Mouse (Mus musculus) brown adipose tissue, adult 24 weeks (tissue): ENCODE data around the gene Zkscan16. TPM values are rescaled to one million over a fixed set of nuclear protein-coding genes. Genes with fewer than 3 reads are reported as not detected.

ENCODE experiments used
- H3K27ac ChIP-seq: fragments of 200-500 bp; replicated peaks from 2 replicates; pipeline ENCODE4 v1.5.1; 2012; ENCODE audit warnings: low read depth, mild to moderate bottlenecking, low read length
- H3K4me1 ChIP-seq: fragments of 200-500 bp; 2 replicates; pipeline ENCODE4 v1.6.1; 2012; ENCODE audit warnings: low read length, mixed read lengths; ENCODE audit not compliant: control insufficient read depth, insufficient read depth, insufficient read length
- H3K4me3 ChIP-seq: fragments of 200-500 bp; 2 replicates; pipeline ENCODE4 v1.5.1; 2012; ENCODE audit warnings: low read depth, mild to moderate bottlenecking, low read length, moderate library complexity; ENCODE audit not compliant: insufficient read depth
- polyA plus RNA-seq: library from polyadenylated mRNA; stranded (reverse); fragments of >200 nt; gene quantifications from 2 replicates; pipeline ENCODE4 v1.2.4, GENCODE M21; 2012; ENCODE audit not compliant: missing spikeins, insufficient read depth, insufficient read length

Zkscan16 gene
- not detected in 2 replicates for polyA plus RNA-seq

DNA sequence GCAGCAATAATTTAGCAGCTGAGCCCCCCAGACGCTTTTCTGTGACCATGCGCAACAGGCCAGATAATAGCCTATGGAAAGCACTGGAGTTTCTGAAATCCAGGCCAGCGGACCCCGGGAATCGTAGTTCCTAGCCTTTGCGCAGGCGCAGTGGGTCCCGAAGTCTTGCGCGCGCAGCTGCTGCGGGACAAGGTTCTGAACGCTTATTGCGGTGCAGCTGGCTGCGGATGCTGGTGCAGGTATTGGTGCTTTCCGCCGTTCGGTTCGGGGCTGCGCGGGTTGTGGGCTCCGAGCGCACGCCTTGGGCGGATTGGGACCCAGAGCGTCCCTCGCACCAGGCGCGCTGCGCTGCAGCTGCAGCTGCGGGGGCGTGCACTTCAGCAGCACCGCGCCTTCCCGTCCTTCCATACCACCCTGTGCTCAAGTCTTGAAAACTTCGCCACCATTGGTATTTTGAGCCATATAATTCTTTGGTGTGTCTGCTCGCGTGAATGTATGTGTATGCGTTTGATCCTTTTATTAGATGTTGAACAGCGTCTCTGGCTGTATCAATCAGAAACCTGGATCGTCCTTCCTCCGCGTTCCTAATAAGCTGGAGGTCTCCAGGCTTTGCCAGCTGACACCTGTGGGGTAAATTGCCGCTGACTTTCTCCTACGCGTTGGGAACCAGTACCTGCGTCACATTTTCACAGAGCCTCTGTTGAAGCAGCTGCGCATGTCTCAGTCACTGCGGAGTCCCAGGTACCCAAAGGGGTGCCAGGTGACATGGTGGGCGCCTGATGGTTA, at the start of gene Zkscan16:
Gene Zkscan16, plus strand, starts transcription at position 209 of the 786 bp plus-strand sequence.
- no peaks in the 10 kb centered on the region for H3K4me1 ChIP-seq
- peak within 1 kb of the TSS; percentile 71 for H3K4me3 ChIP-seq
- H3K27ac ChIP-seq, result no peak within 1 kb of the TSS

DNA sequence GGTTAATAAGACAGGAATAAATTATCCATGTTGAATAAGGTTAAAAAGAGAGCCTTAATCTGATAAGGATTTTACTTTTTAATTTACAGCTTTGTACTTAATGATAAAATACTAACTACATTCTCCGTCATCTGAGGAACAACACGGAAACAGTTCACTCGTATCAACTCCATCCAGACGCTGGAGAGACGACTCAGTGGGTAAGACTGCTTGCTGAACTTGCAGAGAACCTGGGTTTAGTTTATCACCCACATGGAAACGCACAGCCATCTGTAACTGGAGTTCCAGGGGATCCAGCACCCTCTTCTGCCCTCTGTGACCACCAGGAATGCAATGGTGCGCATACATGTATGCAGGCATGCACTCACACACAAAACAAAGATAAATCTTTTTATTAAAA, 49.0 kb upstream of the Zkscan16 start:
- Histone ChIP-seq H3K4me3 (no peak overlapping the region), H3K27ac (no peak overlapping the region), H3K4me1 (peaks cover 2% of the 10 kb centered on the region)

DNA sequence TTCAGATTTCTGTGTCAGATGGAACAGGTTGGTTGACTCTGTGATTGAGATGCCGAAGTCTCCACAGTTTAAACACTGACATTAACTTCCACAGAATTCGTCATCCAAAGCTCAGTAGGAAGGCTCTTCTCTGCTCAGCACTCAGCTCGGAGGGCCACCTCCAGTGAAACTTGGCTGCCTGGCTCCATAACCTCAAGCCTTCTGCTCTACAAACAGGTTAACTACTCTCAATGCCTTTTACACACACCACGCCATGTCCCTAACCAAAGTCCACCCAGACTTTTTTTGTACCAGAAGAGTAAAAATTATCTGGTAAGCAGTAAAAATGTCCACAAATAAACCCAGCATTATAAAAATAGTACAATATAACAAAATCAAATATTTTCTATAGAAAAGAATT, 46.0 kb upstream of the Zkscan16 start:
- Histone ChIP-seq H3K27ac (no peak overlapping the region), H3K4me3 (no peak overlapping the region), H3K4me1 (peaks cover 2% of the 10 kb centered on the region)

DNA sequence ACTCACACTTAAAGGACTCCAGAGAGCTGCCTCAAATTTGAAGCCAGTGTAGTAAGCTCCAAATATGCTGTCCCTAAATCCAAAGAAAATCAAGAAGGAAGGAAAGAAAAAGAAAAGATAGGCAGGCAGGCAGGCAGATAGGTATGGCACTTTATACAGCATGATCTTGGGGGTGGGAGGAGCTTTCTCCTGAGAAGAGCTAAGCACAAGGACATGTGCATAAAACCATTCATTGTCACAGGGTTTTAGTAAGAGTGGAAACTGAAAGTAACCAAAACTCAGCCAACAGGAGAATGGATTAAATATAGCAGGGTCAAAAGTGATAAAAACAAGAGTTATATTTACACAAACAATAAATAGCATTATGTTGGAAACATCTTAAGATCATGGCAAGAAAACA, 45.1 kb upstream of the Zkscan16 start:
- H3K4me1 ChIP-seq, result peaks cover 2% of the 10 kb centered on the region
- no peak overlapping the region for H3K27ac ChIP-seq
- no peak overlapping the region for H3K4me3 ChIP-seq

DNA sequence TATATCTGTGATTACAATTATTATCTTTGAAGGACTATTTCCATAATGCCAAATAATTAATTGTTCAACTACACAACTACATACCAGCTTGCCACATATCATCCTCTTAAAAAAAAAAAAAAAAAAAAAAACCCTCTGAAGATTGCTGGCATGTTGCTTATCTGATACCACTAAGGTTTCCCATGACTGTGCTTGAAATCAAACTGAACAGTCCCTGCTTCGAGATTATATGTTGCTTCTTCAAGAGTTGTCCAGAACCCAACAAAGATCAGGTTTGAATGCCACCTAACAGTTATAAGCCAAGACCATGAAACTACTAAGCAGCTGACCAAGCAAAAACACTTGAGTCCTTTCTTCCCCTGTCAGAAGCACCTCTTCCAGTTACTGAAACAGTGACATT, 36.0 kb upstream of the Zkscan16 start:
- H3K27ac ChIP-seq, result no peak overlapping the region
- H3K4me1 ChIP-seq, result peaks cover 7% of the 10 kb centered on the region; the same call in 1 of the 2 replicates
- no peak overlapping the region for H3K4me3 ChIP-seq

DNA sequence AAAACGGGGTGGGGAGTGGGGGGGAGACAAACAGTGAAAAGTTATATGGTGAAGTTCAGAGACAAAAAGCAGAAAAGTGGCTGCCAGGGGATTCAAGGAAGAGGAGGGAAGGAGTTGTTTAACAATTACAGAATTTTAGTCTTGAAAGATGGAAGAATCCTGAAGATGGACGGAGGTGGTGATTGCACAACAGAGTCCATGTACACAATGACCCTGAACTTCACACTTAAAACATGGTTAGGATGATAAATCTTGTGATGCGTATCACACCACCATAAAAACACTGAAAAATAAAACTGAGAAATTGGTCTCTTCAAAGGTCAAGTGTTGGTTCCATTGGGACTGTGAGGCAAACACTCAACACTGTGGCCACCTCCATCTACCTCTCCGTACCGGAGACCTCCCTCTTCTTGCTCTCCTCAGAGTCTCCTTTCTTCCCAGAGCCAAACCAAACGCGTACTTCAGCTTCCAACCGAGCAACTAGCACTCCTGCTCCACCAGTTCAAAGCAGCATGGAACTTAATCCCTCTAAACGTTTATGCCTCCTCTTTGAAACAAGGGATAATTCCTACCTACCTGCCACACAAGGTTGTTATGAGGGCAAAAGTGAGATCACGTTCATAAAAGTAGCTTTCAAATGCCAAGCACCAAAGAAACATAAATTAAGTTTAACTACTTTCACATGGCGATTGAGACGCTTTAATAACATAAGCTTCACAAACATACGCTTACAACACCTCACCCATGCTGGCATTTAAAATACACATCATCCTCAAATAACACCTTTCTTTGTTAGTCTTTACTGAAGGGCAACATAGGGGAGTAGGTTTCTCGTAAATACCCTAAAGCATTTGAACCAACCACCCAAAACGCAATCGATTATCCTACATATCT, 33.0 kb upstream of the Zkscan16 start:
- Histone ChIP-seq H3K27ac (peak overlapping the region; percentile 92; the same call in 1 of the 2 replicates), H3K4me1 (peaks cover 5% of the 10 kb centered on the region; the same call in 1 of the 2 replicates), H3K4me3 (peak overlapping the region; percentile 88)

DNA sequence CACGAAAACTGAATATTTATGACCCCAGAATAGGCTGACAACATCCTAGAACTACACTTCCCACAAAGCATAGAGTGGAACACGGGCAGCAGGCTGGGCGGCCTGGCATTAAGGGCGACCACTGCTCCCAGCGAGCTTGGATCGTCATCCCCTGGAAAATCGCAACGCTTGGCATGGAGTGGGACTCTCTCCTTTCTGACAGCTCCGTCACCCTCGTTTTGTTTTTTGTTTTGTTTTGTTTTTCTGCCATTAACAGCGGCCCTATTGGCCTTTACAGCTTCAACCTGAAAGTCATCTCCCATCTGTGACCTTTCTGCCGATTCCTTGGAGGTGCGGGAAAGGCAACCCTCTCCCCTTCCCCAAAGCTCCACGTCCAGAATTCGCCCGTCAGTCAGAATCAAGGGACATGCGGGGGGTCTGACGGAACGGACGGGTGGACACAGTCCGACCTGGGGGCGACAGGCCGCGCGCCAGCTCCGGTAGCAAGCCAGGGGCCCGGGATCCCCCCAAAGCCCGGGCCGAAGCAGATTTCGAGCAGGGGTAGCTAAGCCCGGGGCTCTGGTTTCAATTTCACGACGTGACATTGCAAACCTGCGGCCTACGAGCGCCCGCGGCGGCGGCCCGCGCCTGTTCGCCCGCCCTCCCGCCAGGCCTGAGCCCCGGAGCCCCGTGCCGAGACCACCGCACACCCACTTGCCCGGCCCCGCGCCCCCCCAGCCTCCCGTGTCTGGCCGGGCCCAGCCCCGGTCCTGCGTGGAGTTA, 32.2 kb upstream of the Zkscan16 start:
- H3K27ac ChIP-seq, result peak overlapping the region; percentile 92
- H3K4me3 ChIP-seq, result peak overlapping the region; percentile 88
- peaks cover 5% of the 10 kb centered on the region; the same call in 1 of the 2 replicates for H3K4me1 ChIP-seq

DNA sequence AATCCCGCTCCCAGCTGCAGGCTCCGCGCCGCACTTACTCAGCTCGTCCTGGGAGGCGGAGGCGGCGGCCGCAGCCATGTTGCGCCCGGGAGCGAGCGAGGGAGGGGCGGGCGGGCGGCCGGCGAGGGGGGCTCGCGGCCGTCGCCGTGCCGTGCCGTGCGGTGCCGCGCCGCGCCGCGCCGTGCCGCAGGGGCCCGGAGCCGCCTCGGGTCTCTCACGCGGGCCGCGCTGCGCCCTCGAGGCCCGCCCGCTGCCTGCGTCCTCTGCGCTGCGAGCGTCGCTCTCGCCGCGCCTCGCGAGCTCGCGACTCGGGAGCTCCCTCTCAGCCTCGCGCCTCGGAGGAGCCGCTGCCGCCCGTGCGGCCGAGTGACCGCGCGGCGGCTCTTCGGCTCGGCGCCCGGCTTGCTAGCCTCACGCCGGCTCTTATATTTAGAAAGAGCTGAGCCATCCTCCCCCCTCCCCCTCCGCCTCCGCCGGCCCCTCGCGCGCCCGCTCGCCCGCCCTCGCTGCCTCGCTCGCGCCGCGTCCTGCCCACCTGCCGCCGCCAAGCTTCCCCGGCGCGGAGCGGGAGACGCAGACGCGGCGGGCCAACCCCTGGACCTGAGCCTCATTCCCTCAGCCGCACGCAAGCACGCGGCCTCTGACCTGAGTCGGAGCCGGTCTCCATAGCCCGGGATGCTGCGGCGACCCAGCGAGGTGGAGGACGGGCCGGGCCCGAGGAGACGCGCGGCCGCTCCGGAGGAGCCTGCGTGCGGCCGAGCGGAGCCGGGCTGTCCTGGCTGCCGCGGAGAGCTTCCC, 31.4 kb upstream of the Zkscan16 start:
- Histone ChIP-seq H3K27ac (peak overlapping the region; percentile 92), H3K4me3 (peak overlapping the region; percentile 88), H3K4me1 (peaks cover 5% of the 10 kb centered on the region; the same call in 1 of the 2 replicates)

DNA sequence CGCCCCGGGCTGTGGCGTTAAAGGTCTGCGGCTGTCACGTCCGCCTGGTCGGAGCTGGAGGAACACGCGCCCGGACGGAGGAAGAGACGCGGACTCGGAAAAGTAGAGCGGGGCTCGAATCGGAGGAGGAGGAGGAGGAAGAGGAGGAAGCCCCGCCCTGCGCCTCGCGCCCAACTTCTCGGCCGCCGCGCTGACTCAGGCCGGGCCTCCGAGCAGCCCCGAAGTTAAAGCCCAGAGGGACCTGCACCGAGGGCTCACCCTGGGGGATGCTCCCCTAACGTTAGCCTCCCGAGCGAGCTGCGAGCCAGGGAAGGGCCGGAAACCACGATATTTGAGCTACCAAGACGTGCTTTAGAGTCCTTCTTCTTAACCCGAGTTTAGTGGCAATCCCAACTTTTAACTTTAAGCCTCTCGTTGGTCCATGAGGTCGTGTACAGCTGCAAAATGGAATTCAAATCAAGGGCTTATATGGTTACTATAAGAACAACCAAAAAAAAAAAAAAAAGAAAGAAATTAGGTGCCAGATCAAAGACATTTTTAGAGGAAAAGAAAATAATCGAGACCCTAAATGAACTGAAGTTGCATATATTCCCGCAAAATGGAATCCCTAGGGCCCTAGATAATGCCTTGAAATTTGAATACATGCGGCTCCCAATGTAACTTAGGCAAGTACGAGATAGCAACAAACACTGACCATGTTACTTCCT, 30.6 kb upstream of the Zkscan16 start, which contains the start of gene Ecpas:
Gene Ecpas, minus strand, starts transcription at position 121 of the 707 bp plus-strand sequence.
- H3K27ac ChIP-seq, result peak within 1 kb of the TSS; percentile 92
- peak within 1 kb of the TSS; percentile 88 for H3K4me3 ChIP-seq
- peaks cover 5% of the 10 kb centered on the region; the same call in 1 of the 2 replicates for H3K4me1 ChIP-seq

DNA sequence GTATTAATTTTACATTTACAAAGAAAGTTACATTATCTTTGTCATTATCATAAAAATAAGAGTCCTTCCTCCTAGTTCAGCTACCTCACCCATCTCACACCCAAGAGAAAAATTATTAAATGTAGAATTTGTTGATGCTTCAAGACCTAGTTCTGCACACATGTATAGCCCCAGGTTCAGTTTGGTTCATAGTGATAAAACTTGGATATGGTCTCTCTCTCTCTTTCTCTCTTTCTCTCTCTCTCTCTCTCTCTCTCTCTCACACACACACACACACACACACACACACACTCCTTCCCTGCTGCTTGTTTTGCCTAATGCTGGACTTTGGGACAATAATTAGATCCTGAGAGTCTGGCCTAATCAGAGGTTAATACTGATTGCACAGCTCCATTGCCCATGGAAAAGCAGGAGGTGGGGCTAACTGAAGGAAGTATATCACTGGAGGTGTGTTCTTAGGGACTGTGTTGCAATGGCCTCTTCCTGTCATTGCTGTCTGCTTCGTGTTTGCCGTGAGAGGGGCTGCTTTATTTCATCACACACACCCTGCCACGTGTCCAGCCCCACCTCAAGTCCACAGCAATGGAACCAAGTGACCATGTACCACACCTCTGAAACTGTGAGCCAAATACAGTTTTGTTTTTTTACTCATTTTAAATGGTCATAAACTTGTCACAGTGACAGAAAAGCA, 29.9 kb upstream of the Zkscan16 start:
- Histone ChIP-seq H3K4me3 (no peak overlapping the region), H3K27ac (no peak overlapping the region), H3K4me1 (peaks cover 5% of the 10 kb centered on the region; the same call in 1 of the 2 replicates)

DNA sequence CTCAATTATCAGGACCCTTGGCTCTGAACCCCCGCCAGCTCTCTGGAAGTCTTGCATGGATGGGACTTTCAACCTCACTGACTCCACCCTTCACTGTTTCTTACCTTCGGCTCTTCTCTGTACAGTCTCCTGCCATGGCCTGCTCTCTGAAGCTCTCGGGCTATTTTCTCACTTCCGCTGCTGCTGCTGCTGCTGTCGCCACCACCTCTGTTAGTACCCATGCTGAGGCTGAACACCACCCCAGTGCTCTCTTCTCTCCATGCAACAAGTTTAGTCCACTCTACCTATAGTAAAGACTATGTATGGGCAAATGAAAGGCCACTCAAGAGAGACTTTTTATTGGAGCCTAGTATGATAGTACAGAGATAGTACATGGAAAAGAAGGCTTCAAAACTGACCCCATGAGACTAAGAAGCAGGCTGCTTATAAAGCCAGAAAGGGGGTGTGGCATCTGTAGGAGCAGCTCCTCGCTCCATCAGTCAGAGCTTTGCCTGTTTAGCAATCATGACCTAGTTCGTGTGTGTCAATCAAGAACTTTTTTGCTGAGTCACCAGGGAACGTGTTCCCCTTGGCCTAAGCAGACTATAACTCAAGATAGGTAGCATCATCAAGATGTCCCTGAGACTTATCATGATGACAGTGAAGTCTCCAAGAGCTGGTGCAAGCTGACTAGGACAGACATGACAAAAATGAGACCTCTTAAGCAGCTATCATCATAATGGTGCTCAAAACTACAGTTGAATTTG, 28.2 kb upstream of the Zkscan16 start:
- H3K4me3 ChIP-seq, result no peak overlapping the region
- H3K27ac ChIP-seq, result no peak overlapping the region
- H3K4me1 ChIP-seq, result peaks cover 3% of the 10 kb centered on the region; the same call in 1 of the 2 replicates

DNA sequence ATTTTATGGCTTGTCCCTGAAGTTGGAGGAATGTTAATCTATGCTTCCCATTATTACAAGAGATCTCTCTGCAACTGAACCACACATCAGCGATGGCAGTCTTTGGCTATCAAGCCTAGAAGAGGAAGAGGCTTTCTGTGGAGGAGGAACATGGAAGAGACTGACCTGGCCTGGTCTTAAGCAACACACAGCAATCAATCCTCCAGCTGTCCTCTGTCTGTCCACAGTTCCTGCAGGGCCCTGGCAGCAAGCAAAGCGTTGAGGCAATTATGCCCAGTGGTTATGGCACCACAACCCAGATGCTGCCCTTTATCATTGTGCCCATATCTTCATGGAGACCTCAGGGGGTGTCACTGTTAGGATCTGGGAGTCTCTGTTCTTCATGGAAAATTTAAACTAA, 19.5 kb upstream of the Zkscan16 start:
- Histone ChIP-seq H3K27ac (no peak overlapping the region), H3K4me3 (no peak overlapping the region), H3K4me1 (no peaks in the 10 kb centered on the region)
